Mouse (Mus musculus): ENCODE results near the gene Gm3854. TPM values are rescaled to one million over a fixed set of nuclear protein-coding genes. Genes with fewer than 3 reads are reported as not detected.

Gene Gm3854
- polyA plus RNA-seq, 1 experiment from 2014 or later: 0.18 TPM

- Histone ChIP-seq H3K4me3 (ENCODE audit: low read depth, low read length) (no peak overlapping the region), H3K9ac (replicated peaks; ENCODE audit: low read depth) (no peak overlapping the region), H3K9me3 (ENCODE audit: low read length) (no peaks in the 10 kb centered on the region), H3K4me2 (replicated peaks; ENCODE audit: low read depth, low read length) (no peak overlapping the region), H3K36me3 (ENCODE audit: insufficient read depth, low read length) (no peaks in the 10 kb centered on the region), H3K27me3 (replicated peaks; ENCODE audit: insufficient read depth, low read length) (no peaks in the 10 kb centered on the region), H3K27ac (ENCODE audit: low read length) (no peak overlapping the region), H3K4me1 (ENCODE audit: insufficient read depth, low read depth, low read length) (peaks cover 3% of the 10 kb centered on the region; the same call in 1 of the 2 replicates)
- ATAC-seq (no peak), DNase-seq (ENCODE audit: low spot score) (no peak)
- 43% methylated on average over 2 of the region's 2 CpGs for WGBS
- TF ChIP-seq EP300 (IDR thresholded peaks at IDR 0.05) (no peak), CTCF (IDR thresholded peaks at IDR 0.05) (no peak)
These were observed 14.6 kb downstream of the Gm3854 start for GRCm38 (mm10) chr7:6358121-6358520.

GRCm38 (mm10) chr7:6358937-6359590 is 15.5 kb downstream of the Gm3854 start:
- Histone ChIP-seq H3K27me3 (replicated peaks; ENCODE audit: insufficient read depth, low read length) (no peaks in the 10 kb centered on the region), H3K9me3 (ENCODE audit: low read length) (no peaks in the 10 kb centered on the region), H3K4me2 (replicated peaks; ENCODE audit: low read depth, low read length) (no peak overlapping the region), H3K4me3 (ENCODE audit: low read depth, low read length) (no peak overlapping the region), H3K36me3 (ENCODE audit: insufficient read depth, low read length) (no peaks in the 10 kb centered on the region), H3K27ac (ENCODE audit: low read length) (no peak overlapping the region), H3K4me1 (ENCODE audit: insufficient read depth, low read depth, low read length) (peaks cover 7% of the 10 kb centered on the region; the same call in 1 of the 2 replicates), H3K9ac (replicated peaks; ENCODE audit: low read depth) (no peak overlapping the region)
- TF ChIP-seq EP300 (IDR thresholded peaks at IDR 0.05) (no peak), CTCF (IDR thresholded peaks at IDR 0.05) (peak; percentile 77)
- no peak for ATAC-seq
- DNase-seq (ENCODE audit: low spot score): peak; percentile 85
- WGBS: 48% methylated on average over 10 of the region's 10 CpGs

- no peak for DNase-seq (ENCODE audit: low spot score)
- no peak overlapping the region for H3K4me2 ChIP-seq (replicated peaks; ENCODE audit: low read depth, low read length)
- H3K36me3 ChIP-seq (ENCODE audit: insufficient read depth, low read length): no peaks in the 10 kb centered on the region
- 20% methylated on average over 9 of the region's 9 CpGs for WGBS
- H3K27ac ChIP-seq (ENCODE audit: low read length): no peak overlapping the region
- H3K4me1 ChIP-seq (ENCODE audit: insufficient read depth, low read depth, low read length): peaks cover 7% of the 10 kb centered on the region; the same call in 1 of the 2 replicates
- H3K9me3 ChIP-seq (ENCODE audit: low read length): no peaks in the 10 kb centered on the region
- ATAC-seq: no peak
- H3K27me3 ChIP-seq (replicated peaks; ENCODE audit: insufficient read depth, low read length): no peaks in the 10 kb centered on the region
- H3K9ac ChIP-seq (replicated peaks; ENCODE audit: low read depth): no peak overlapping the region
- TF ChIP-seq CTCF (IDR thresholded peaks at IDR 0.05): no peak
- TF ChIP-seq EP300 (IDR thresholded peaks at IDR 0.05): no peak
- H3K4me3 ChIP-seq (ENCODE audit: low read depth, low read length): no peak overlapping the region
These were observed 17.0 kb downstream of the Gm3854 start for GRCm38 (mm10) chr7:6360477-6361060.

- ATAC-seq (no peak), DNase-seq (ENCODE audit: low spot score) (no peak)
- H3K4me2 ChIP-seq (replicated peaks; ENCODE audit: low read depth, low read length): peak overlapping the region; percentile 58
- H3K4me1 ChIP-seq (ENCODE audit: insufficient read depth, low read depth, low read length): peaks cover 7% of the 10 kb centered on the region; the same call in 1 of the 2 replicates
- peak overlapping the region; percentile 50 for H3K4me3 ChIP-seq (ENCODE audit: low read depth, low read length)
- H3K9me3 ChIP-seq (ENCODE audit: low read length): no peaks in the 10 kb centered on the region
- peak overlapping the region; percentile 41; the same call in 1 of the 2 replicates for H3K9ac ChIP-seq (replicated peaks; ENCODE audit: low read depth)
- TF ChIP-seq CTCF (IDR thresholded peaks at IDR 0.05) (no peak), EP300 (IDR thresholded peaks at IDR 0.05) (no peak)
- 19% methylated on average over 7 of the region's 7 CpGs for WGBS
- H3K27ac ChIP-seq (ENCODE audit: low read length): peak overlapping the region; percentile 72
- no peaks in the 10 kb centered on the region for H3K27me3 ChIP-seq (replicated peaks; ENCODE audit: insufficient read depth, low read length)
- no peaks in the 10 kb centered on the region for H3K36me3 ChIP-seq (ENCODE audit: insufficient read depth, low read length)
These were observed 18.2 kb downstream of the Gm3854 start for GRCm38 (mm10) chr7:6361756-6362155.

GRCm38 (mm10) chr7:6362268-6363046 is 18.9 kb downstream of the Gm3854 start:
- Histone ChIP-seq H3K4me2 (replicated peaks; ENCODE audit: low read depth, low read length) (peak overlapping the region; percentile 71), H3K4me3 (ENCODE audit: low read depth, low read length) (peak overlapping the region; percentile 50), H3K4me1 (ENCODE audit: insufficient read depth, low read depth, low read length) (peaks cover 7% of the 10 kb centered on the region; the same call in 1 of the 2 replicates), H3K9me3 (ENCODE audit: low read length) (no peaks in the 10 kb centered on the region), H3K9ac (replicated peaks; ENCODE audit: low read depth) (peak overlapping the region; percentile 41; the same call in 1 of the 2 replicates), H3K36me3 (ENCODE audit: insufficient read depth, low read length) (no peaks in the 10 kb centered on the region), H3K27ac (ENCODE audit: low read length) (peak overlapping the region; percentile 72), H3K27me3 (replicated peaks; ENCODE audit: insufficient read depth, low read length) (no peaks in the 10 kb centered on the region)
- TF ChIP-seq CTCF (IDR thresholded peaks at IDR 0.05): no peak
- TF ChIP-seq EP300 (IDR thresholded peaks at IDR 0.05): 0 out of 2 replicates have a peak, but pooled peaks have one; percentile 13
- ATAC-seq: peak; percentile 94
- DNase-seq (ENCODE audit: low spot score): peak; percentile 100
- WGBS: under 1% methylated on average over 37 of the region's 38 CpGs

GRCm38 (mm10) chr7:6363047-6363488 is 19.5 kb downstream of the Gm3854 start, which contains the start of gene Zfp78:
Zfp78 (plus strand) TSS chr7:6363280.
- TF ChIP-seq EP300 (IDR thresholded peaks at IDR 0.05) (no peak), CTCF (IDR thresholded peaks at IDR 0.05) (peak; percentile 50)
- WGBS: under 1% methylated on average over 23 of the region's 23 CpGs
- peaks cover 7% of the 10 kb centered on the region; the same call in 1 of the 2 replicates for H3K4me1 ChIP-seq (ENCODE audit: insufficient read depth, low read depth, low read length)

More at GRCm38 (mm10) chr7:6363047-6363488, 19.5 kb downstream of the Gm3854 start, which contains the start of gene Zfp78:
- H3K4me2 ChIP-seq (replicated peaks; ENCODE audit: low read depth, low read length): peak within 1 kb of the TSS; percentile 71
- H3K27ac ChIP-seq (ENCODE audit: low read length): peak within 1 kb of the TSS; percentile 72
- no peaks in the 10 kb centered on the region for H3K36me3 ChIP-seq (ENCODE audit: insufficient read depth, low read length)
- ATAC-seq: peak; percentile 79
- peak; percentile 97 for DNase-seq (ENCODE audit: low spot score)
- H3K9ac ChIP-seq (replicated peaks; ENCODE audit: low read depth): peak within 1 kb of the TSS; percentile 50
- H3K9me3 ChIP-seq (ENCODE audit: low read length): no peaks in the 10 kb centered on the region
- peak within 1 kb of the TSS; percentile 50 for H3K4me3 ChIP-seq (ENCODE audit: low read depth, low read length)
- no peaks in the 10 kb centered on the region for H3K27me3 ChIP-seq (replicated peaks; ENCODE audit: insufficient read depth, low read length)

All from lung, postnatal 0 days (tissue).